Mouse (Mus musculus) forebrain, embryonic 10.5 days (tissue): Measurements from ENCODE around the gene Rtn1. TPM values are rescaled to one million over a fixed set of nuclear protein-coding genes. Genes with fewer than 3 reads are reported as not detected.

Experiments
- DNase-seq: peaks from one replicate; pipeline ENCODE4 v3.0.0-alpha.2; 2017; ENCODE audit warnings: low spot score; ENCODE audit errors: extremely low spot score
- H3K27ac ChIP-seq: fragments of 300-500 bp; sonication (generic); 2 replicates; pipeline ENCODE4 v1.5.1; 2016; ENCODE audit warnings: mild to moderate bottlenecking
- H3K27me3 ChIP-seq: fragments of 300-500 bp; sonication (generic); 2 replicates; pipeline ENCODE4 v1.6.1; 2016; ENCODE audit warnings: mild to moderate bottlenecking; ENCODE audit not compliant: poor library complexity, severe bottlenecking
- H3K36me3 ChIP-seq: fragments of 300-500 bp; sonication (generic); replicated peaks from 2 replicates; pipeline ENCODE4 v1.6.1; 2016; ENCODE audit warnings: mild to moderate bottlenecking, moderate library complexity
- H3K4me1 ChIP-seq: fragments of 300-500 bp; sonication (generic); 2 replicates; pipeline ENCODE4 v1.6.1; 2016
- H3K4me3 ChIP-seq: fragments of 300-500 bp; sonication (generic); 2 replicates; pipeline ENCODE4 v1.5.1; 2016; ENCODE audit warnings: mild to moderate bottlenecking, moderate library complexity
- H3K9me3 ChIP-seq: fragments of 300-500 bp; sonication (generic); 2 replicates; pipeline ENCODE4 v1.6.1; 2016; ENCODE audit warnings: mild to moderate bottlenecking, moderate library complexity
- WGBS: fragments of 180-500 bp; shearing (Covaris S2); methylation state at CpG from one replicate; pipeline ENCODE4 v1.1.7; 2016; 5-methylcytosine and 5-hydroxymethylcytosine counted together
- polyA plus RNA-seq: library from polyadenylated mRNA; unstranded; fragments of >200 nt; fragmentation: Nextera tagmentation; extraction: Ambion mirVana; gene quantifications from 2 replicates; pipeline ENCODE4 v1.2.1, GENCODE M21; 2016

Rtn1 gene
- polyA plus RNA-seq, 1 experiment from 2014 or later, result 72.9 TPM

- Histone ChIP-seq H3K27me3 (no peaks in the 10 kb centered on the region), H3K27ac (no peak overlapping the region), H3K4me3 (no peak overlapping the region), H3K9me3 (no peaks in the 10 kb centered on the region), H3K4me1 (no peaks in the 10 kb centered on the region), H3K36me3 (no peaks in the 10 kb centered on the region)
- DNase-seq, result no peak
- WGBS, result 90% methylated on average over 5 of the region's 5 CpGs
Measured at GRCm38 (mm10) chr12:72332488-72333013, 76.3 kb downstream of the Rtn1 start.

- Histone ChIP-seq H3K9me3 (no peaks in the 10 kb centered on the region), H3K4me3 (no peak overlapping the region), H3K4me1 (no peaks in the 10 kb centered on the region), H3K27ac (no peak overlapping the region), H3K36me3 (no peaks in the 10 kb centered on the region), H3K27me3 (no peaks in the 10 kb centered on the region)
- WGBS, result 94% methylated on average over 7 of the region's 7 CpGs
- no peak for DNase-seq
Measured at GRCm38 (mm10) chr12:72331912-72332487, 76.9 kb downstream of the Rtn1 start.

- no peaks in the 10 kb centered on the region for H3K36me3 ChIP-seq
- H3K4me1 ChIP-seq, result no peaks in the 10 kb centered on the region
- H3K27me3 ChIP-seq, result no peaks in the 10 kb centered on the region
- DNase-seq, result no peak
- no peak overlapping the region for H3K27ac ChIP-seq
- no peaks in the 10 kb centered on the region for H3K9me3 ChIP-seq
- no peak overlapping the region for H3K4me3 ChIP-seq
Measured at GRCm38 (mm10) chr12:72326087-72326486, 82.8 kb downstream of the Rtn1 start.

- WGBS, result 65% methylated on average over 5 of the region's 5 CpGs
- Histone ChIP-seq H3K4me1 (no peaks in the 10 kb centered on the region), H3K36me3 (no peaks in the 10 kb centered on the region), H3K4me3 (no peak overlapping the region), H3K27ac (no peak overlapping the region), H3K9me3 (no peaks in the 10 kb centered on the region), H3K27me3 (no peaks in the 10 kb centered on the region)
- DNase-seq, result no peak
Measured at GRCm38 (mm10) chr12:72325025-72325424, 83.8 kb downstream of the Rtn1 start.

GRCm38 (mm10) chr12:72324210-72324871 lies 84.5 kb downstream of the Rtn1 start:
- H3K36me3 ChIP-seq, result no peaks in the 10 kb centered on the region
- no peak for DNase-seq
- H3K9me3 ChIP-seq, result no peaks in the 10 kb centered on the region
- H3K4me1 ChIP-seq, result no peaks in the 10 kb centered on the region
- H3K27ac ChIP-seq, result no peak overlapping the region
- H3K4me3 ChIP-seq, result no peak overlapping the region
- no peaks in the 10 kb centered on the region for H3K27me3 ChIP-seq
- 88% methylated on average over 10 of the region's 10 CpGs for WGBS

GRCm38 (mm10) chr12:72323778-72324177 lies 85.1 kb downstream of the Rtn1 start:
- Histone ChIP-seq H3K36me3 (no peaks in the 10 kb centered on the region), H3K4me1 (no peaks in the 10 kb centered on the region), H3K4me3 (no peak overlapping the region), H3K9me3 (no peaks in the 10 kb centered on the region), H3K27me3 (no peaks in the 10 kb centered on the region), H3K27ac (no peak overlapping the region)
- 84% methylated on average over 4 of the region's 4 CpGs for WGBS
- no peak for DNase-seq

GRCm38 (mm10) chr12:72315732-72316465 lies 93.0 kb downstream of the Rtn1 start:
- no peak for DNase-seq
- H3K27ac ChIP-seq, result no peak overlapping the region
- no peaks in the 10 kb centered on the region for H3K36me3 ChIP-seq
- H3K27me3 ChIP-seq, result no peaks in the 10 kb centered on the region
- H3K4me1 ChIP-seq, result no peaks in the 10 kb centered on the region
- no peaks in the 10 kb centered on the region for H3K9me3 ChIP-seq
- no peak overlapping the region for H3K4me3 ChIP-seq
- WGBS, result 80% methylated on average over 15 of the region's 15 CpGs

- DNase-seq, result no peak
- no peaks in the 10 kb centered on the region for H3K4me1 ChIP-seq
- H3K27ac ChIP-seq, result no peak overlapping the region
- no peaks in the 10 kb centered on the region for H3K9me3 ChIP-seq
- 88% methylated on average over 6 of the region's 6 CpGs for WGBS
- H3K27me3 ChIP-seq, result no peaks in the 10 kb centered on the region
- H3K4me3 ChIP-seq, result no peak overlapping the region
- no peaks in the 10 kb centered on the region for H3K36me3 ChIP-seq
Measured at GRCm38 (mm10) chr12:72310818-72311217, 98.0 kb downstream of the Rtn1 start.

GRCm38 (mm10) chr12:72308506-72308905 lies 100.3 kb downstream of the Rtn1 start:
- 86% methylated on average over 8 of the region's 8 CpGs for WGBS
- no peak for DNase-seq
- H3K4me1 ChIP-seq, result peaks cover 21% of the 10 kb centered on the region
- no peaks in the 10 kb centered on the region for H3K27me3 ChIP-seq
- peaks cover 4% of the 10 kb centered on the region; the same call in 1 of the 2 replicates for H3K9me3 ChIP-seq
- no peak overlapping the region for H3K27ac ChIP-seq
- H3K36me3 ChIP-seq, result peaks cover 4% of the 10 kb centered on the region; the same call in 1 of the 2 replicates
- H3K4me3 ChIP-seq, result no peak overlapping the region

GRCm38 (mm10) chr12:72306281-72306680 lies 102.6 kb downstream of the Rtn1 start:
- Histone ChIP-seq H3K27me3 (no peaks in the 10 kb centered on the region), H3K27ac (no peak overlapping the region), H3K36me3 (peaks cover 5% of the 10 kb centered on the region; the same call in 1 of the 2 replicates), H3K4me3 (no peak overlapping the region), H3K4me1 (peaks cover 29% of the 10 kb centered on the region), H3K9me3 (peaks cover 8% of the 10 kb centered on the region; the same call in 1 of the 2 replicates)
- 92% methylated on average over 11 of the region's 11 CpGs for WGBS
- no peak for DNase-seq

GRCm38 (mm10) chr12:72305421-72305820 lies 103.4 kb downstream of the Rtn1 start:
- Histone ChIP-seq H3K27me3 (no peaks in the 10 kb centered on the region), H3K4me1 (peaks cover 33% of the 10 kb centered on the region), H3K36me3 (peaks cover 5% of the 10 kb centered on the region; the same call in 1 of the 2 replicates), H3K9me3 (peaks cover 8% of the 10 kb centered on the region; the same call in 1 of the 2 replicates), H3K4me3 (no peak overlapping the region), H3K27ac (no peak overlapping the region)
- 70% methylated on average over 5 of the region's 5 CpGs for WGBS
- no peak for DNase-seq

- WGBS, result 54% methylated on average over 5 of the region's 5 CpGs
- Histone ChIP-seq H3K4me1 (peaks cover 33% of the 10 kb centered on the region), H3K27me3 (no peaks in the 10 kb centered on the region), H3K36me3 (peaks cover 5% of the 10 kb centered on the region; the same call in 1 of the 2 replicates), H3K9me3 (peaks cover 8% of the 10 kb centered on the region; the same call in 1 of the 2 replicates), H3K4me3 (no peak overlapping the region), H3K27ac (no peak overlapping the region)
- no peak for DNase-seq
Measured at GRCm38 (mm10) chr12:72304985-72305384, 103.9 kb downstream of the Rtn1 start.

- 79% methylated on average over 5 of the region's 5 CpGs for WGBS
- H3K36me3 ChIP-seq, result peaks cover 5% of the 10 kb centered on the region; the same call in 1 of the 2 replicates
- no peaks in the 10 kb centered on the region for H3K27me3 ChIP-seq
- no peak for DNase-seq
- peaks cover 33% of the 10 kb centered on the region for H3K4me1 ChIP-seq
- peaks cover 8% of the 10 kb centered on the region; the same call in 1 of the 2 replicates for H3K9me3 ChIP-seq
- H3K4me3 ChIP-seq, result no peak overlapping the region
- H3K27ac ChIP-seq, result 0 out of 2 replicates have a peak overlapping the region, but pooled peaks have one; percentile 25
Measured at GRCm38 (mm10) chr12:72304347-72304688, 104.5 kb downstream of the Rtn1 start.
